Mouse (Mus musculus) neural tube, embryonic 15.5 days (tissue): ENCODE data around the gene Gsg1l. TPM values are rescaled to one million over a fixed set of nuclear protein-coding genes. Genes with fewer than 3 reads are reported as not detected.
A peak's percentile ranks its signal among the peaks of the same experiment; 100 is the strongest.

Source experiments
- ATAC-seq: fragments of 200-750 bp; cut with Nextera tagmentation; 2 replicates; pipeline ENCODE4 v1.8.0; 2017; ENCODE audit warnings: mild to moderate bottlenecking, moderate TSS enrichment, moderate library complexity; ENCODE audit not compliant: low FRiP score
- H3K27ac ChIP-seq: fragments of 300-500 bp; sonication (generic); replicated peaks from 2 replicates; pipeline ENCODE4 v1.5.1; 2015; ENCODE audit warnings: mild to moderate bottlenecking, inconsistent platforms
- H3K27me3 ChIP-seq: fragments of 300-500 bp; sonication (generic); replicated peaks from 2 replicates; pipeline ENCODE4 v1.6.1; 2015; ENCODE audit warnings: inconsistent platforms
- H3K36me3 ChIP-seq: fragments of 300-500 bp; sonication (generic); 2 replicates; pipeline ENCODE4 v1.6.1; 2015; ENCODE audit warnings: inconsistent platforms
- H3K4me1 ChIP-seq: fragments of 300-500 bp; sonication (generic); 2 replicates; pipeline ENCODE4 v1.6.1; 2015; ENCODE audit warnings: inconsistent platforms
- H3K4me2 ChIP-seq: fragments of 300-500 bp; sonication (generic); 2 replicates; pipeline ENCODE4 v1.6.1; 2015; ENCODE audit warnings: inconsistent platforms, mild to moderate bottlenecking, moderate library complexity
- H3K4me3 ChIP-seq: fragments of 300-500 bp; sonication (generic); replicated peaks from 2 replicates; pipeline ENCODE4 v1.5.1; 2015; ENCODE audit warnings: mild to moderate bottlenecking, inconsistent platforms
- H3K9ac ChIP-seq: fragments of 300-500 bp; sonication (generic); replicated peaks from 2 replicates; pipeline ENCODE4 v1.6.1; 2015; ENCODE audit warnings: mild to moderate bottlenecking, inconsistent platforms
- H3K9me3 ChIP-seq: fragments of 300-500 bp; sonication (generic); replicated peaks from 2 replicates; pipeline ENCODE4 v1.6.1; 2016; ENCODE audit warnings: inconsistent platforms
- WGBS: fragments of 180-500 bp; shearing (Covaris S2); methylation state at CpG from one replicate; pipeline ENCODE4 v1.1.7; 2015; ENCODE audit warnings: mixed read lengths; 5-methylcytosine and 5-hydroxymethylcytosine counted together
- polyA plus RNA-seq: library from polyadenylated mRNA; unstranded; fragments of >200 nt; fragmentation: Nextera tagmentation; extraction: Ambion mirVana; gene quantifications from 2 replicates; pipeline ENCODE4 v1.2.1, GENCODE M21; 2015

The Gsg1l gene
- polyA plus RNA-seq, 1 experiment from 2014 or later: 14.4 TPM

GRCm38 (mm10) chr7:126076935-126077334, 5.3 kb downstream of the Gsg1l start:
- no peaks in the 10 kb centered on the region for H3K36me3 ChIP-seq
- H3K9me3 ChIP-seq: no peaks in the 10 kb centered on the region
- peaks cover 10% of the 10 kb centered on the region; the same call in 1 of the 2 replicates for H3K27me3 ChIP-seq
- WGBS: 87% methylated on average over 1 of the region's 1 CpGs
- no peak overlapping the region for H3K4me3 ChIP-seq
- no peak overlapping the region for H3K9ac ChIP-seq
- H3K27ac ChIP-seq: no peak overlapping the region
- ATAC-seq: no peak
- peaks cover 25% of the 10 kb centered on the region for H3K4me1 ChIP-seq
- no peak overlapping the region for H3K4me2 ChIP-seq

GRCm38 (mm10) chr7:126075058-126075457, 7.2 kb downstream of the Gsg1l start:
- H3K27me3 ChIP-seq: peaks cover 4% of the 10 kb centered on the region; the same call in 1 of the 2 replicates
- WGBS: 73% methylated on average over 9 of the region's 9 CpGs
- no peaks in the 10 kb centered on the region for H3K36me3 ChIP-seq
- H3K27ac ChIP-seq: no peak overlapping the region
- no peak overlapping the region for H3K4me2 ChIP-seq
- no peak overlapping the region for H3K9ac ChIP-seq
- H3K4me1 ChIP-seq: peaks cover 10% of the 10 kb centered on the region; the same call in 1 of the 2 replicates
- no peak overlapping the region for H3K4me3 ChIP-seq
- no peaks in the 10 kb centered on the region for H3K9me3 ChIP-seq
- no peak for ATAC-seq

GRCm38 (mm10) chr7:126070321-126070720, 11.9 kb downstream of the Gsg1l start:
- H3K27ac ChIP-seq: no peak overlapping the region
- 96% methylated on average over 4 of the region's 4 CpGs for WGBS
- no peak overlapping the region for H3K4me3 ChIP-seq
- no peaks in the 10 kb centered on the region for H3K9me3 ChIP-seq
- no peak overlapping the region for H3K4me2 ChIP-seq
- no peak overlapping the region for H3K9ac ChIP-seq
- ATAC-seq: no peak
- peaks cover 7% of the 10 kb centered on the region; the same call in 1 of the 2 replicates for H3K4me1 ChIP-seq
- H3K36me3 ChIP-seq: no peaks in the 10 kb centered on the region
- no peaks in the 10 kb centered on the region for H3K27me3 ChIP-seq

- Histone ChIP-seq H3K9me3 (no peaks in the 10 kb centered on the region), H3K36me3 (no peaks in the 10 kb centered on the region), H3K4me3 (no peak overlapping the region), H3K27ac (peak overlapping the region; percentile 23), H3K9ac (no peak overlapping the region), H3K4me1 (peaks cover 15% of the 10 kb centered on the region), H3K4me2 (no peak overlapping the region), H3K27me3 (no peaks in the 10 kb centered on the region)
- ATAC-seq: peak; percentile 68
- 41% methylated on average over 14 of the region's 14 CpGs for WGBS
Measured at GRCm38 (mm10) chr7:126066777-126067176, 15.4 kb downstream of the Gsg1l start.

GRCm38 (mm10) chr7:126065243-126065876, 16.9 kb downstream of the Gsg1l start:
- no peak overlapping the region for H3K9ac ChIP-seq
- no peak for ATAC-seq
- H3K27ac ChIP-seq: no peak overlapping the region
- peaks cover 17% of the 10 kb centered on the region for H3K4me1 ChIP-seq
- WGBS: 74% methylated on average over 5 of the region's 5 CpGs
- H3K4me3 ChIP-seq: no peak overlapping the region
- no peaks in the 10 kb centered on the region for H3K27me3 ChIP-seq
- no peak overlapping the region for H3K4me2 ChIP-seq
- H3K36me3 ChIP-seq: no peaks in the 10 kb centered on the region
- no peaks in the 10 kb centered on the region for H3K9me3 ChIP-seq

GRCm38 (mm10) chr7:126062228-126062627, 20.0 kb downstream of the Gsg1l start:
- H3K9me3 ChIP-seq: no peaks in the 10 kb centered on the region
- H3K27ac ChIP-seq: no peak overlapping the region
- H3K27me3 ChIP-seq: no peaks in the 10 kb centered on the region
- WGBS: 10% methylated on average over 4 of the region's 4 CpGs
- peaks cover 29% of the 10 kb centered on the region for H3K4me1 ChIP-seq
- no peak overlapping the region for H3K4me2 ChIP-seq
- no peaks in the 10 kb centered on the region for H3K36me3 ChIP-seq
- no peak overlapping the region for H3K4me3 ChIP-seq
- H3K9ac ChIP-seq: no peak overlapping the region
- no peak for ATAC-seq

- no peaks in the 10 kb centered on the region for H3K27me3 ChIP-seq
- H3K27ac ChIP-seq: no peak overlapping the region
- no peaks in the 10 kb centered on the region for H3K36me3 ChIP-seq
- H3K9ac ChIP-seq: no peak overlapping the region
- no peaks in the 10 kb centered on the region for H3K9me3 ChIP-seq
- H3K4me3 ChIP-seq: no peak overlapping the region
- no peak overlapping the region for H3K4me2 ChIP-seq
- peaks cover 50% of the 10 kb centered on the region for H3K4me1 ChIP-seq
- ATAC-seq: peak; percentile 64; the same call in 1 of the 2 replicates
- WGBS: 18% methylated on average over 7 of the region's 7 CpGs
Measured at GRCm38 (mm10) chr7:126058918-126059317, 23.3 kb downstream of the Gsg1l start.

- H3K4me3 ChIP-seq: no peak overlapping the region
- WGBS: 72% methylated on average over 10 of the region's 10 CpGs
- no peak overlapping the region for H3K9ac ChIP-seq
- H3K4me2 ChIP-seq: no peak overlapping the region
- H3K4me1 ChIP-seq: peaks cover 49% of the 10 kb centered on the region
- ATAC-seq: no peak
- no peak overlapping the region for H3K27ac ChIP-seq
- H3K9me3 ChIP-seq: no peaks in the 10 kb centered on the region
- H3K36me3 ChIP-seq: no peaks in the 10 kb centered on the region
- no peaks in the 10 kb centered on the region for H3K27me3 ChIP-seq
Measured at GRCm38 (mm10) chr7:126057332-126057914, 24.8 kb downstream of the Gsg1l start.

- no peak for ATAC-seq
- H3K9ac ChIP-seq: no peak overlapping the region
- H3K27ac ChIP-seq: no peak overlapping the region
- H3K36me3 ChIP-seq: no peaks in the 10 kb centered on the region
- no peaks in the 10 kb centered on the region for H3K9me3 ChIP-seq
- 48% methylated on average over 6 of the region's 6 CpGs for WGBS
- no peak overlapping the region for H3K4me3 ChIP-seq
- H3K27me3 ChIP-seq: no peaks in the 10 kb centered on the region
- peaks cover 53% of the 10 kb centered on the region for H3K4me1 ChIP-seq
- H3K4me2 ChIP-seq: no peak overlapping the region
Measured at GRCm38 (mm10) chr7:126054574-126054973, 27.6 kb downstream of the Gsg1l start.

GRCm38 (mm10) chr7:126053618-126054017, 28.6 kb downstream of the Gsg1l start:
- H3K4me1 ChIP-seq: peaks cover 46% of the 10 kb centered on the region
- no peak for ATAC-seq
- 68% methylated on average over 7 of the region's 7 CpGs for WGBS
- no peaks in the 10 kb centered on the region for H3K9me3 ChIP-seq
- no peak overlapping the region for H3K4me3 ChIP-seq
- H3K4me2 ChIP-seq: no peak overlapping the region
- no peaks in the 10 kb centered on the region for H3K27me3 ChIP-seq
- H3K36me3 ChIP-seq: no peaks in the 10 kb centered on the region
- H3K27ac ChIP-seq: no peak overlapping the region
- no peak overlapping the region for H3K9ac ChIP-seq

- Histone ChIP-seq H3K4me3 (no peak overlapping the region), H3K9me3 (no peaks in the 10 kb centered on the region), H3K36me3 (no peaks in the 10 kb centered on the region), H3K9ac (no peak overlapping the region), H3K4me1 (peaks cover 42% of the 10 kb centered on the region), H3K27me3 (no peaks in the 10 kb centered on the region), H3K27ac (no peak overlapping the region), H3K4me2 (no peak overlapping the region)
- ATAC-seq: no peak
- 33% methylated on average over 6 of the region's 6 CpGs for WGBS
Measured at GRCm38 (mm10) chr7:126051910-126052309, 30.3 kb downstream of the Gsg1l start.

- WGBS: 93% methylated on average over 6 of the region's 6 CpGs
- H3K9ac ChIP-seq: no peak overlapping the region
Measured at GRCm38 (mm10) chr7:126045077-126045476, 37.1 kb downstream of the Gsg1l start.

More at GRCm38 (mm10) chr7:126045077-126045476, 37.1 kb downstream of the Gsg1l start:
- no peaks in the 10 kb centered on the region for H3K27me3 ChIP-seq
- no peak overlapping the region for H3K27ac ChIP-seq
- no peak for ATAC-seq
- no peaks in the 10 kb centered on the region for H3K36me3 ChIP-seq
- H3K4me3 ChIP-seq: no peak overlapping the region
- H3K4me1 ChIP-seq: peaks cover 17% of the 10 kb centered on the region
- H3K4me2 ChIP-seq: no peak overlapping the region
- no peaks in the 10 kb centered on the region for H3K9me3 ChIP-seq
